Mouse (Mus musculus) T-helper 2 cell (primary cell): ENCODE measurements around the gene Pprc1.

Experiments
- in situ Hi-C: fragments of 300-600 bp; cut with MboI, MseI; formaldehyde crosslinking; loops from one replicate; pipeline ENCODE4 v1.15.1; 2025; ENCODE audit warnings: high pct_unique_total_duplicates

Pprc1 gene

DNA sequence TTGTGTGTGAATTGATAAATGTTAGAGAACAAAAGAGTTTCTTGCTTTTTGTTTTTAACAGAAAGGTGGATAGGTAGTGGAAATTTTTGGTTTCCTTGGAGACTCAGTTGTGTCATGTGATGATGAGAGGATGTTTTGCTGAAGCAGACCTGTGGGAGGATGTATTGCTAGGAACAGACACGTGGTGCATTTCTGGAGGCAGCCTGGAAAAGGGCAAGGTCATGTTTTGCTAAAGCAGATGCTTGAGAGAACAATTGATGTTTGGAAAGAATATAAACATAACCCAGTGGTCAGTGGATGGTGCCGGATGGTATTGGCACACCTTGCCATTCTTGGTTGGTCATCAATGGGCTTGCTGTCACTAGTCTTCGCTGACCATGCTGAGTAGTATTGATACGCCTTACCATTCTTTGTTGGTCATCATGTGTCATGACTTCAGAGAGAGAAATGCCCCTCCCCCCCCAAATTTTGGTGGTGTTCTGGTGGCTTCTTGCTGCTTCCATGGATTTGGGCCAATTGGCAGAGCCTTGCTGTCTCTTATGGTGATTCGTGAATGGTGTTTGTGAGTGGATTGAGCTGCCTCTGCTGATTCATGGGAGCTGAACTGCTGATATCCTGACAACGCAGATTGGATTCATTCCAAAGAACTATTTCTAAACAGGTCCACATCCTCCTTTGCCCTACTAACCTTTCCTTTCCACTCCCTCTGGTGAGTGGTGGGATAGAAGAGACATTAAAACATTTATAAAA, 58.9 kb downstream of the Pprc1 start:
- in situ Hi-C loops, result no loop called here

DNA sequence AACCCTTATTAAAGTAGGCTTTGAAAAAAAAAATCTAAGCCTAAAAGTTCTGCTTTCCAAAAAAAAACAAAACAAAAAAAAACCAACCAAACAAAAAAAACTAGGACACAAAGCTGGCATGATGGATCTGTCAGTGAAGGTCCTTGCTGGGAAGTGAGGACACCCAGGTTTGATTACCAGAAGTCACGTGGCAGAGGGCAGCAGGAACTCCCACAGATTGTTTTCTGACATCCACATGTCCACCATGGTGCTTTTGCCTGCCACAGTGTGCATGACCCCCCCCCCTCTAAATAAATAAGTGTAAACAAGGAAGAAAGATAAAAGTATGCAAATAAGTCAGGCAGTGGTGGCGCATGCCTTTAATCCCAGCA, 59.5 kb downstream of the Pprc1 start:
- in situ Hi-C loops, result no loop called here

DNA sequence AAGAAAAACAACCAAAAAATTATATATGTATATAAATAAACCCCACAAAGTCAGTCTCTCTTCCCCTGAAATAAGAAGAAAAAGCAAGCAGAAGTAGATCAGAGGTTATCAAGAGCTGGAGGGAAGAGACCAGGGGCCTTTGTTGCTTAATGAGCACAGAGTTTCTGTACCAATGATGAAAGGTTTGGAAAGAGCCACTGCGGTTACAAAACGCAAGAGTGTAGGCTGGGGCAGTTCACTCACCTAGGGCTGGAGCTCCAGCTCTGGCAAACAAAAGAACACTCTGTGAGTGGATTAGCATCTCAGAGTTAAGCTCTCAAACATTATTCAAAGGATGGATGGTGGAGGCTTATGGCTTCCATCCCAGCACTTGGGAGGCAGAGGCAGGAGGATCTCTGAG, 65.5 kb downstream of the Pprc1 start:
- in situ Hi-C loops, result no loop called here

DNA sequence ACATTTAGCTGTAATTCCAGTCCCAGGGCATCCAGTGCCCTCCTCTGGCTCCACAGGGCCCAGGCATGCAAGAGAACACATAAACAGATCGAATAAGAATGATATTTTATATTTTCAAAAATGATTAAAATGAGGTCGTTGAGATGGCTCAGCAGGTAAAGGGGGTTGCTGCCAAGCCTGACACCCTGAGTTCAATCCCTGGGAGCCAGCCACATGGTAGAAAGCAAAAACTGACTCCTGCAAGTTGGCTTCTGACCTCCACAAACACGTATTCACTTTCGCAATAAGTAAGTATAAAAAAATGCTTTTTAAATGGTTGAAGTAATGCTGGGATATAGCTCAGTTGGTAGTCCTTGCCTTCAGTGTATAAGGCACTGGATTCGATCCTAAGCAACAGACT, 66.1 kb downstream of the Pprc1 start:
- in situ Hi-C loops, result no loop called here

DNA sequence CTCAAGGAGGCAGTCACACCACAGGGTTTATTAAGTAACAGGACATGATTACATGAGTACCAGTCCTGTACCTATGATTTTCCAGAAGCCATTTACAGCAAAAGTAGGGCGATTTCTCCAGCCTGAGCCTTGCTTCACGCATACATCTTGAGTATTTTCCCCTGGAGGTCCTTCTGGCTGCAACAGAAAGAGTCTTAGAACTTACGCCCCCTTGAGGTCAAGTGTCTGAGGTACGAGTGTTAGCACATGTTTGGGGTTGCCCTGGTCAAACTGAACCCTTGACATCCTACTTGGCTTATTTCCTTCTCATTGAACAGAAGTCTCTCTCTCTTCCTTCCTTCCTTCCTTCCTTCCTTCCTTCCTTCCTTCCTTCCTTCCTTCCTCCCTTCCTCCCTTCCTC, 69.9 kb downstream of the Pprc1 start:
- in situ Hi-C loops, result no loop called here

DNA sequence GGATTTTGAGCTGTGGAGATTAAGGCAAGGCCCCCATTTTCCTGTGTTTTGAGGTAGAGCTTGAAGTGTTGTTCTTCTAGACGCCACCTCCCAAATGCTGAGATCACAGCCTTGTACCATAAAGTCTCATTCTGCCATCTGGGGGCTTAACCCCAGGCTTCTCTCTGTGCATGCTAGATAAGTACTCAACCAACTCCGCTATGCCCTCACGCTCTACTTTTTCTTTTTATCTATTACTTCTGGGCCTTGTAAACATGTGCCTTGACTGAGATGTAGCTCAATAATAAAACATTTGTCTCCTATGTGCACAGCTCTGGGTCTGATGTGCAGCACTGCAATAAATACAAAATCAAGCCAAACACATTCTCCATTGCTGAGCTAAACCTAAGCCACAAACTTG, 74.8 kb downstream of the Pprc1 start:
- in situ Hi-C loops, result no loop called here

DNA sequence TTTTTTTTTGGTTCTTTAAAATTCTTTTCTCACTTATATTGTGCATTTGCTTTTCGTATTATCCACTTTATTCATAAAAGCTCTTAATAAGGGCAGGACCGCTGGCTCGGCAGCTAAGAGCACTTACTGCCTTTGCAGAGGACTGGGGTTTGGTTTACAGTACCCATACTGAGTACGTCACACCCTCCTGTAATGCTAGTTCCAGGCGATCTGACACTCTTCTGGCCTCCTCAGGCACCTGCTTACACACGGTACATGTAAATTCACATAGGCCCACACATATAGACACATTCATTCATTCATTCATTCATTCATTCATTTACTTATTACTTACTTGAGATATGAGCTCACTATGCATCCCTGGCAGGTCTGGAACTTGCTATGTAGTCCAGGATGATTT, 76.2 kb downstream of the Pprc1 start:
- in situ Hi-C loops, result no loop called here
